Mouse (Mus musculus) lung, embryonic 14.5 days (tissue): ENCODE results near the gene Cotl1. TPM values are rescaled to one million over a fixed set of nuclear protein-coding genes. Genes with fewer than 3 reads are reported as not detected.
"Not testable (repeated sequence)": the region's sequence is repeated elsewhere in the genome, so short reads cannot be mapped to it uniquely, and the experiment has no call there.

Source experiments
- ATAC-seq: fragments of 200-750 bp; cut with Nextera tagmentation; 2 replicates; pipeline ENCODE4 v1.8.0; 2017; ENCODE audit warnings: mild to moderate bottlenecking, moderate TSS enrichment, moderate library complexity; ENCODE audit not compliant: insufficient read depth
- DNase-seq: peaks from one replicate; pipeline ENCODE4 v3.0.0-alpha.2; 2015
- H3K27ac ChIP-seq: fragments of 300-500 bp; sonication (generic); 2 replicates; pipeline ENCODE4 v1.5.1; 2014; ENCODE audit warnings: low read depth, mild to moderate bottlenecking, moderate library complexity
- H3K27me3 ChIP-seq: fragments of 300-500 bp; sonication (generic); 2 replicates; pipeline ENCODE4 v1.6.1; 2014; ENCODE audit warnings: low read length, control low read depth; ENCODE audit not compliant: insufficient read depth
- H3K36me3 ChIP-seq: fragments of 300-500 bp; sonication (generic); 2 replicates; pipeline ENCODE4 v1.6.1; 2014; ENCODE audit warnings: control low read depth; ENCODE audit not compliant: insufficient read depth
- H3K4me1 ChIP-seq: fragments of 300-500 bp; sonication (generic); 2 replicates; pipeline ENCODE4 v1.6.1; 2014; ENCODE audit warnings: antibody characterized with exemption, control low read depth; ENCODE audit not compliant: insufficient read depth
- H3K4me2 ChIP-seq: fragments of 300-500 bp; sonication (generic); 2 replicates; pipeline ENCODE4 v1.6.1; 2014; ENCODE audit warnings: mild to moderate bottlenecking
- H3K4me3 ChIP-seq: fragments of 300-500 bp; sonication (generic); 2 replicates; pipeline ENCODE4 v1.5.1; 2014; ENCODE audit warnings: low read depth, low read length
- H3K9ac ChIP-seq: fragments of 300-500 bp; sonication (generic); 2 replicates; pipeline ENCODE4 v1.6.1; 2014
- H3K9me3 ChIP-seq: fragments of 300-500 bp; sonication (generic); 2 replicates; pipeline ENCODE4 v1.6.1; 2016; ENCODE audit warnings: low read depth, low read length, control low read depth
- CTCF ChIP-seq: IDR thresholded peaks from 2 replicates; pipeline ENCODE4 v1.5.1; 2016; ENCODE audit warnings: antibody characterized with exemption, low read depth
- WGBS: fragments of 180-500 bp; shearing (Covaris S2); extraction: QIAGEN DNeasy Blood & Tissue Kit; methylation state at CpG from one replicate; pipeline ENCODE4 v1.1.7; 2014; 5-methylcytosine and 5-hydroxymethylcytosine counted together
- polyA plus RNA-seq: library from polyadenylated mRNA; unstranded; fragments of >200 nt; fragmentation: Nextera tagmentation; extraction: Ambion mirVana; gene quantifications from 2 replicates; pipeline ENCODE4 v1.2.1, GENCODE M21; 2014

The Cotl1 gene
- polyA plus RNA-seq, 1 experiment from 2014 or later = 201 TPM

GRCm38 (mm10) chr8:119854035-119854434 is 13.7 kb upstream of the Cotl1 start:
- no peak for DNase-seq
- H3K9ac ChIP-seq = no peak overlapping the region
- H3K36me3 ChIP-seq = no peaks in the 10 kb centered on the region
- H3K4me3 ChIP-seq = no peak overlapping the region
- H3K27ac ChIP-seq = no peak overlapping the region
- no peak overlapping the region for H3K4me2 ChIP-seq
- 49% methylated on average over 5 of the region's 5 CpGs for WGBS
- ATAC-seq = no peak
- no peaks in the 10 kb centered on the region for H3K4me1 ChIP-seq
- H3K9me3 ChIP-seq = no peaks in the 10 kb centered on the region
- no peak for TF ChIP-seq CTCF
- no peaks in the 10 kb centered on the region for H3K27me3 ChIP-seq

- DNase-seq (no peak), ATAC-seq (no peak)
- Histone ChIP-seq H3K36me3 (no peaks in the 10 kb centered on the region), H3K9me3 (no peaks in the 10 kb centered on the region), H3K27me3 (no peaks in the 10 kb centered on the region), H3K27ac (no peak overlapping the region), H3K4me2 (no peak overlapping the region), H3K9ac (no peak overlapping the region), H3K4me1 (no peaks in the 10 kb centered on the region), H3K4me3 (no peak overlapping the region)
- TF ChIP-seq CTCF = no peak
- 63% methylated on average over 8 of the region's 8 CpGs for WGBS
Observed at GRCm38 (mm10) chr8:119853521-119853920, 13.2 kb upstream of the Cotl1 start.

- Histone ChIP-seq H3K4me3 (no peak overlapping the region), H3K27me3 (no peaks in the 10 kb centered on the region), H3K36me3 (no peaks in the 10 kb centered on the region), H3K27ac (no peak overlapping the region), H3K9me3 (no peaks in the 10 kb centered on the region), H3K4me1 (no peaks in the 10 kb centered on the region), H3K4me2 (no peak overlapping the region), H3K9ac (no peak overlapping the region)
- 61% methylated on average over 16 of the region's 16 CpGs for WGBS
- ATAC-seq (peak; percentile 54), DNase-seq (no peak)
- TF ChIP-seq CTCF = no peak
Observed at GRCm38 (mm10) chr8:119847232-119847922, 7.0 kb upstream of the Cotl1 start.

- 76% methylated on average over 7 of the region's 7 CpGs for WGBS
- H3K36me3 ChIP-seq, H3K4me1 ChIP-seq, H3K4me2 ChIP-seq, ATAC-seq, DNase-seq, H3K4me3 ChIP-seq, H3K27ac ChIP-seq, H3K27me3 ChIP-seq, H3K9me3 ChIP-seq, H3K9ac ChIP-seq: not testable (repeated sequence)
Observed at GRCm38 (mm10) chr8:119845741-119846140, 5.4 kb upstream of the Cotl1 start.

GRCm38 (mm10) chr8:119844577-119844976 is 4.2 kb upstream of the Cotl1 start:
- H3K4me2 ChIP-seq = no peak overlapping the region
- no peaks in the 10 kb centered on the region for H3K36me3 ChIP-seq
- DNase-seq (peak; percentile 40), ATAC-seq (no peak)
- WGBS = 26% methylated on average over 8 of the region's 8 CpGs
- no peaks in the 10 kb centered on the region for H3K27me3 ChIP-seq
- no peak overlapping the region for H3K4me3 ChIP-seq
- TF ChIP-seq CTCF = no peak
- no peaks in the 10 kb centered on the region for H3K9me3 ChIP-seq
- H3K4me1 ChIP-seq = peaks cover 5% of the 10 kb centered on the region; the same call in 1 of the 2 replicates
- no peak overlapping the region for H3K27ac ChIP-seq
- H3K9ac ChIP-seq = no peak overlapping the region

- Histone ChIP-seq H3K9me3 (no peaks in the 10 kb centered on the region), H3K36me3 (no peaks in the 10 kb centered on the region), H3K27ac (no peak overlapping the region), H3K9ac (no peak overlapping the region), H3K4me3 (no peak overlapping the region), H3K27me3 (no peaks in the 10 kb centered on the region), H3K4me2 (no peak overlapping the region), H3K4me1 (peaks cover 14% of the 10 kb centered on the region)
- ATAC-seq (no peak), DNase-seq (peak; percentile 88)
- WGBS = 3% methylated on average over 4 of the region's 4 CpGs
- peak; percentile 84 for TF ChIP-seq CTCF
Observed at GRCm38 (mm10) chr8:119843444-119843843, 3.1 kb upstream of the Cotl1 start.

GRCm38 (mm10) chr8:119840905-119841411 is 614 bp upstream of the Cotl1 start:
- DNase-seq (no peak), ATAC-seq (0 out of 2 replicates have a peak, but pooled peaks have one; percentile 8)
- H3K4me2 ChIP-seq = peak overlapping the region; percentile 98
- peak overlapping the region; percentile 69 for H3K4me3 ChIP-seq
- no peaks in the 10 kb centered on the region for H3K9me3 ChIP-seq
- H3K27ac ChIP-seq = peak overlapping the region; percentile 32; the same call in 1 of the 2 replicates
- 0 out of 2 replicates have a peak, but pooled peaks cover 3% of the 10 kb centered on the region for H3K36me3 ChIP-seq
- H3K27me3 ChIP-seq = no peaks in the 10 kb centered on the region
- TF ChIP-seq CTCF = no peak
- H3K4me1 ChIP-seq = peaks cover 20% of the 10 kb centered on the region
- H3K9ac ChIP-seq = peak overlapping the region; percentile 75
- WGBS = 12% methylated on average over 8 of the region's 8 CpGs
